Mouse (Mus musculus) heart, adult 2 months (tissue): Measurements from ENCODE around the gene Rimbp2.

Source experiments
- CTCF ChIP-seq: fragments of 200-600 bp; IDR thresholded peaks from 2 replicates; pipeline ENCODE4 v1.8.1; 2022; ENCODE audit warnings: antibody characterized with exemption, mild to moderate bottlenecking, moderate library complexity
- EP300 ChIP-seq: fragments of 200-500 bp; IDR thresholded peaks from 2 replicates; pipeline ENCODE4 v1.6.1; 2011; ENCODE audit warnings: low read depth, low read length, control low read depth; ENCODE audit not compliant: insufficient read depth
- POLR2A ChIP-seq: fragments of 200-500 bp; IDR thresholded peaks from 2 replicates; pipeline ENCODE4 v1.6.1; 2011; ENCODE audit warnings: mild to moderate bottlenecking, low read depth, low read length, control low read depth; ENCODE audit not compliant: insufficient read depth

DNA sequence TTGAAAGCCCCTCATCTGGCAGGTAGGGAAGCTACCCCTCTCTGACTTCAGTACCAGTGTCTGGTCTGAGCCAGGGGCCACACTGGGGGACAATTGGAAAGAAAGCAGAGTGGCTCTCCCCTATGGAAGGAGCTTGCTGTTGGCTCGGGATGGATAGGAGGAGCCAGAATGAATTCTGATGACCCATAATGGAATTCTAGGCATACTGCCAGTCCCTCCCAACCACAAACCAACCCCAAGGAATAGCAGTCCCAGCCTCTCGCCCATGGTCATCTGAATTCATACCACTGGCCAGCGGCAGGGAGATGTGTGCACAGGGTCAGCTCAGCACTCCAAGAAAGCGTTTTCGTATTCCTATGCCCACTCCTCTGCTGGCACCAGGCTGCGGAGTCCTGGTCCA lies 141.9 kb downstream of the Rimbp2 start:
- no peak for TF ChIP-seq POLR2A
- no peak for TF ChIP-seq CTCF
- TF ChIP-seq EP300, result no peak
